Mouse (Mus musculus): ENCODE results near the gene Aaas.

DNA sequence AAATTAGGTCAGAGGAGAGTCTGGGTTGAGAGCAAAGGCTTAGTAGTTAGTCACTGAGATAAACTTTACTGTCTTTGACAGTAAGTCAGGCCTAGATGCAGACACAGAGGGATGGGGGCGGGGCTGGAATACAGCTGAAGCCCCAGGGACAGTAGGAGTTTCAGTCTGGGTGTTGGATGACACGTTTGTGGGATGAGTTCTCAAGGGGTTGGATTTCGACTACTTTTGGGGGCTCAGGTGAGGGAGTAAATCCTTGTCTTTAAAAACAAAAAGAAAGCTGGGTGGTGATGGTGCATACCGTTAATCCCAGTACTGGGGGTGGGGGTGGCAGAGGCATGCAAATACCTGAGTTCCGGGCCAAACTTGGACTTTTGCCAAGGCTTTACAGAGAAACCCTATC, 48.1 kb upstream of the Aaas start:
- TF ChIP-seq CTCF (IDR thresholded peaks at IDR 0.05; ENCODE audit: extremely low read depth, insufficient read depth, insufficient read length, insufficient replicate concordance) = no peak
- no peak for TF ChIP-seq POLR2A (IDR thresholded peaks at IDR 0.05; ENCODE audit: low read depth, low read length)

Data from spleen, adult 2 months (tissue).